Mouse (Mus musculus) midbrain, embryonic 11.5 days (tissue): ENCODE data around the gene Cyp11a1. TPM values are rescaled to one million over a fixed set of nuclear protein-coding genes. Genes with fewer than 3 reads are reported as not detected.

Source experiments
- ATAC-seq: fragments of 200-750 bp; cut with Nextera tagmentation; 2 replicates; pipeline ENCODE4 v1.8.0; 2017; ENCODE audit warnings: moderate TSS enrichment, moderate library complexity; ENCODE audit not compliant: low FRiP score
- DNase-seq: peaks from one replicate; pipeline ENCODE4 v3.0.0; 2015; ENCODE audit warnings: low spot score; ENCODE audit errors: missing footprints
- H3K27ac ChIP-seq: fragments of 300-500 bp; sonication (generic); 2 replicates; pipeline ENCODE4 v1.5.1; 2014; ENCODE audit warnings: low read depth, low read length
- H3K27me3 ChIP-seq: fragments of 300-500 bp; sonication (generic); 2 replicates; pipeline ENCODE4 v1.6.1; 2014; ENCODE audit warnings: mild to moderate bottlenecking, low read length, moderate library complexity, mixed read lengths; ENCODE audit not compliant: control insufficient read depth, insufficient read depth
- H3K36me3 ChIP-seq: fragments of 300-500 bp; sonication (generic); 2 replicates; pipeline ENCODE4 v1.6.1; 2014; ENCODE audit warnings: mild to moderate bottlenecking, low read length, moderate library complexity, mixed read lengths; ENCODE audit not compliant: control insufficient read depth, insufficient read depth
- H3K4me1 ChIP-seq: fragments of 300-500 bp; sonication (generic); 2 replicates; pipeline ENCODE4 v1.6.1; 2014; ENCODE audit warnings: low read length; ENCODE audit not compliant: control insufficient read depth, insufficient read depth
- H3K4me2 ChIP-seq: fragments of 300-500 bp; sonication (generic); 2 replicates; pipeline ENCODE4 v1.6.1; 2014; ENCODE audit warnings: mild to moderate bottlenecking, moderate library complexity
- H3K4me3 ChIP-seq: fragments of 300-500 bp; sonication (generic); 2 replicates; pipeline ENCODE4 v1.5.1; 2014; ENCODE audit warnings: low read depth, low read length
- H3K9ac ChIP-seq: fragments of 300-500 bp; sonication (generic); 2 replicates; pipeline ENCODE4 v1.6.1; 2014; ENCODE audit warnings: low read length
- H3K9me3 ChIP-seq: fragments of 300-500 bp; sonication (generic); 2 replicates; pipeline ENCODE4 v1.6.1; 2016; ENCODE audit warnings: low read length; ENCODE audit not compliant: control insufficient read depth
- WGBS: fragments of 180-500 bp; shearing (Covaris S2); extraction: QIAGEN DNeasy Blood & Tissue Kit; methylation state at CpG from one replicate; pipeline ENCODE4 v1.1.7; 2014; 5-methylcytosine and 5-hydroxymethylcytosine counted together
- polyA plus RNA-seq: library from polyadenylated mRNA; unstranded; fragments of >200 nt; fragmentation: Nextera tagmentation; extraction: Ambion mirVana; gene quantifications from 2 replicates; pipeline ENCODE4 v1.2.1, GENCODE M21; 2014

Cyp11a1 gene
- polyA plus RNA-seq, 1 experiment from 2014 or later = not detected

DNA sequence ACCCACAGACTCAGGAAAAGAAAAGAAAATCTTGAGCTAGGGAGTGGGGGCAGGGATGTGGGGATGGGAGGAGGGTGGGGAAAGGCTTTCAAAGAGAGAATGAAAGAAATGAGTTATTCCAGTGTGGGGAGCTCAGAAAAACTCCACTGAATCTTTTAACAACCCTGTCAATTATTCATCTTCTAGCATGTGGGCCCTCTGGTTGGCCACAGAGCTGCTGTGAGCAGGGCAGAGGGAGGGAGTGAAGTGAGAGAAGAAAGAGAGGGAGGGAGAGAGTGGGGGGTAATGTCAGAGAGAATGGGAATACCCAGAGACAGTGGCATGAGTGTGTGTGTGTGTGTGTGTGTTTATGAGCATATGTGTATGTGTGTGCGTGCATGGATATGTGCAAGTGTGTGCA, 47.8 kb downstream of the Cyp11a1 start:
- Histone ChIP-seq H3K4me2 (no peak overlapping the region), H3K9me3 (no peaks in the 10 kb centered on the region), H3K27ac (no peak overlapping the region), H3K4me1 (peaks cover 14% of the 10 kb centered on the region), H3K27me3 (no peaks in the 10 kb centered on the region), H3K36me3 (no peaks in the 10 kb centered on the region), H3K4me3 (no peak overlapping the region), H3K9ac (no peak overlapping the region)
- DNase-seq (peak; percentile 41), ATAC-seq (no peak)
- 97% methylated on average over 1 of the region's 1 CpGs for WGBS

GRCm38 (mm10) chr9:58055666-58056065, 49.5 kb downstream of the Cyp11a1 start:
- WGBS = 82% methylated on average over 5 of the region's 5 CpGs
- Histone ChIP-seq H3K4me2 (no peak overlapping the region), H3K9me3 (no peaks in the 10 kb centered on the region), H3K4me3 (no peak overlapping the region), H3K27me3 (no peaks in the 10 kb centered on the region), H3K27ac (no peak overlapping the region), H3K36me3 (no peaks in the 10 kb centered on the region), H3K4me1 (peaks cover 14% of the 10 kb centered on the region; the same call in 1 of the 2 replicates), H3K9ac (no peak overlapping the region)
- ATAC-seq (no peak), DNase-seq (peak; percentile 41)

GRCm38 (mm10) chr9:58059920-58060319, 53.7 kb downstream of the Cyp11a1 start:
- Histone ChIP-seq H3K36me3 (no peaks in the 10 kb centered on the region), H3K27ac (peak overlapping the region; percentile 75; the same call in 1 of the 2 replicates), H3K4me3 (no peak overlapping the region), H3K4me1 (peaks cover 10% of the 10 kb centered on the region; the same call in 1 of the 2 replicates), H3K9me3 (no peaks in the 10 kb centered on the region), H3K4me2 (no peak overlapping the region), H3K27me3 (no peaks in the 10 kb centered on the region), H3K9ac (no peak overlapping the region)
- ATAC-seq = no peak
- DNase-seq = peak; percentile 35
- WGBS = 41% methylated on average over 1 of the region's 1 CpGs

DNA sequence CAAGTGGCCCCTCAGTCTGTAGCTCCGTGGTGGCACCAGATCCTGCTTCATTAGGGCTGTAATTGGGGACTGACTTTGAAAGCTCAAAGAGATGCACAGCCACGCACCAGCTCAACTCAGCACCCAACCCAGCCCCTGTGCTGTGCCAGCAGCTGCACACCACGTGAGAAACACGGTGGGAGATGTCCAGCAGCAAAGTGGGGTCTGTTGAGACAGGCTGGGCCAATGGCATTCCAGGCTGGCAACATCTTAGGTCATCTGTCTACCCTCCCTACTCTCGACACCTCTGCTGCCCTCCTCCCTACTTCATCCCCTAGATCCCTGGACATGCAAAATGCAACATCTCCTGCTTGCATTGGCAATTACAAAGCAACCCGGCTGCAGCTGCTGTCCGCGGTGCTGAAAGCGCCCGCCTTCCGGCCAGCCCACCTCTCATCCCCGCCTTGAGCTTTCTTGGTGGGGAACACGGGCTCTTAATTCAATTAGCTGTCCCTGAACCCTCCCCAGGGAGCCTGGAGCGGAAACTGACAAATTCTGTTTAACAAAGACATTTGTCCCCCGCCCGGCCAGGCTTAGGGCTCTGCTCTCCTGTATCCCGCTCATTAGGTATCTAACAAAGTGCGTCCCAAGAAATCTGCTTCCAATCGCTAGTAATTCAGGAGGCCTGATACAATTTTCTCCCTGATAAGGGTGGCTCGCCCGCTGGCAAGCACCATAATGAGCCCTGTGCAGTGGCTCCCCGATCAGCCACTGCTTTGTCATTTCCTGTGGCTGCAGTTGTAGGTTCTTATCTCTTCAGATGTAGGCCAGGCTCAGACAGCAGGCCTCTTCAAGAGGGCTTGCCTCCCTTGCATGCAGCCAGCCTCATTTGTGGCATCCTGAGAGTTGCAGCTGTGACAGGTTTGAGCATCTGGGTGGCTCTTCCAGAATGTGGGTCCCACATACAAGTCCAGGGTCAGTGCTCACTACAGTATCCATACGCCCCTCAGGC, 54.8 kb downstream of the Cyp11a1 start:
- Histone ChIP-seq H3K4me3 (no peak overlapping the region), H3K4me2 (no peak overlapping the region), H3K9me3 (no peaks in the 10 kb centered on the region), H3K27ac (peak overlapping the region; percentile 75), H3K36me3 (no peaks in the 10 kb centered on the region), H3K27me3 (no peaks in the 10 kb centered on the region), H3K4me1 (peaks cover 18% of the 10 kb centered on the region), H3K9ac (no peak overlapping the region)
- ATAC-seq (peak; percentile 73), DNase-seq (peak; percentile 99)
- 9% methylated on average over 23 of the region's 23 CpGs for WGBS

DNA sequence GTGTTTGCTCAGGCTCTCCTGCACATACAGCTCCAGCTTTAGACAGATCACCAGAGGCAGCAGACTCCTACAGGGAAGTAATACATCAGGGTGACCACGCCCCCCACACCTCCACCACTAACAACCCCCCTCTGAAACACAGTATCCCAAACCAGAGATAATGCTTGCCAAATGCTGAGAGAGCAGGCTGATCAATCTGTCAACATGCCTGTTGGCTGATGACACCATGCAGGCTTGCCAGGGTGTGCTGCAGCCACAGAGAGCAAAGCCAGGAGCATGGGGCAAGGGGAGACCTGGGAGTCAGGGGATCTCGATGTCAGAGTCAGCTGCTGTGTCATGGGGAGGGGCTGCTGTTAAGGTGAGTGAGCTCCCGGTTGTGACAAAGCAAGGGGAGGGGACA, 57.3 kb downstream of the Cyp11a1 start, which contains the start of gene Stra6:
Gene Stra6 (plus strand): TSS at position 258 of the 400 bp plus-strand sequence.
- DNase-seq (peak; percentile 41), ATAC-seq (no peak)
- Histone ChIP-seq H3K27me3 (no peaks in the 10 kb centered on the region), H3K36me3 (no peaks in the 10 kb centered on the region), H3K4me3 (no peak within 1 kb of the TSS), H3K4me2 (no peak within 1 kb of the TSS), H3K9ac (no peak within 1 kb of the TSS), H3K9me3 (no peaks in the 10 kb centered on the region), H3K27ac (no peak within 1 kb of the TSS), H3K4me1 (peaks cover 20% of the 10 kb centered on the region)
- WGBS = 40% methylated on average over 3 of the region's 3 CpGs

- Histone ChIP-seq H3K4me1 (peaks cover 15% of the 10 kb centered on the region), H3K4me2 (no peak overlapping the region), H3K9me3 (no peaks in the 10 kb centered on the region), H3K9ac (no peak overlapping the region), H3K27ac (peak overlapping the region; percentile 57), H3K36me3 (no peaks in the 10 kb centered on the region), H3K4me3 (no peak overlapping the region), H3K27me3 (no peaks in the 10 kb centered on the region)
- 31% methylated on average over 6 of the region's 6 CpGs for WGBS
- ATAC-seq (peak; percentile 53; the same call in 1 of the 2 replicates), DNase-seq (no peak)
Observed at GRCm38 (mm10) chr9:58065532-58065931, 59.3 kb downstream of the Cyp11a1 start.

- Histone ChIP-seq H3K9ac (no peak overlapping the region), H3K27ac (peak overlapping the region; percentile 57), H3K4me1 (peaks cover 11% of the 10 kb centered on the region), H3K27me3 (no peaks in the 10 kb centered on the region), H3K4me2 (no peak overlapping the region), H3K4me3 (no peak overlapping the region), H3K9me3 (no peaks in the 10 kb centered on the region), H3K36me3 (no peaks in the 10 kb centered on the region)
- ATAC-seq = no peak
- WGBS = 77% methylated on average over 6 of the region's 6 CpGs
- DNase-seq = peak; percentile 78
Observed at GRCm38 (mm10) chr9:58065977-58066730, 59.9 kb downstream of the Cyp11a1 start.

GRCm38 (mm10) chr9:58066731-58067095, 60.5 kb downstream of the Cyp11a1 start:
- peak; percentile 75 for DNase-seq
- Histone ChIP-seq H3K4me3 (no peak overlapping the region), H3K9ac (no peak overlapping the region), H3K4me1 (peaks cover 13% of the 10 kb centered on the region), H3K9me3 (no peaks in the 10 kb centered on the region), H3K36me3 (no peaks in the 10 kb centered on the region), H3K27me3 (no peaks in the 10 kb centered on the region), H3K4me2 (no peak overlapping the region), H3K27ac (no peak overlapping the region)
- no peak for ATAC-seq
- WGBS = 91% methylated on average over 6 of the region's 6 CpGs

GRCm38 (mm10) chr9:58067546-58067945, 61.3 kb downstream of the Cyp11a1 start:
- ATAC-seq (no peak), DNase-seq (no peak)
- peaks cover 14% of the 10 kb centered on the region for H3K4me1 ChIP-seq
- H3K4me2 ChIP-seq = no peak overlapping the region
- no peak overlapping the region for H3K9ac ChIP-seq
- H3K4me3 ChIP-seq = no peak overlapping the region
- 85% methylated on average over 3 of the region's 3 CpGs for WGBS
- H3K27ac ChIP-seq = no peak overlapping the region
- H3K27me3 ChIP-seq = no peaks in the 10 kb centered on the region
- H3K9me3 ChIP-seq = no peaks in the 10 kb centered on the region
- H3K36me3 ChIP-seq = no peaks in the 10 kb centered on the region
